Mouse (Mus musculus) lung, postnatal 0 days (tissue): ENCODE measurements around the gene Prkch.

Experiments
- CTCF ChIP-seq: IDR thresholded peaks from 2 replicates; pipeline ENCODE4 v1.5.1; 2016; ENCODE audit warnings: antibody characterized with exemption, mild to moderate bottlenecking
- EP300 ChIP-seq: IDR thresholded peaks from 2 replicates; pipeline ENCODE4 v1.6.1; 2016; ENCODE audit warnings: antibody characterized with exemption, mild to moderate bottlenecking, control low read depth

DNA sequence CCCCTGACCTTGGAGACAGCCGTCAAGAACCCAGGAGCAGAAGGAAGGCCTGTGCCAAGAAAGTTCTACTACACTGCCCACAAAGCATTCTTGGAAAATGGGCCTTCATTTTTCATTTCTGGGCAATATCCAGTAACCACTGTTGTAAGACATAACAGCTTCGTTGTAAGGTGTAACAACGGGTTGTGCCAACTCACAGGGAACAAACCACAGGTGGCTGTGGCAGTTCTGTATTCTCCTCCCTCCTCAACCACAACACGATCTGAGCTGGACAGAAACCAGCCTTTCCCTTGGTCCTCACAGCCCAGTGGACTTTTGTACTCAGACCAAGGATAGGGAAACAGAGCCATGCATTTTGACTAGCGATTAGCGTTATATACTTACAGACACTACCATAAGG lies 171.9 kb downstream of the Prkch start:
- TF ChIP-seq CTCF: no peak
- no peak for TF ChIP-seq EP300
